Mouse (Mus musculus) liver, postnatal 0 days (tissue): ENCODE data around the gene Ssu72. TPM values are rescaled to one million over a fixed set of nuclear protein-coding genes. Genes with fewer than 3 reads are reported as not detected.

Experiments used
- ATAC-seq: fragments of 200-750 bp; cut with Nextera tagmentation; 2 replicates; pipeline ENCODE4 v1.8.0; 2017; ENCODE audit warnings: mild to moderate bottlenecking, moderate library complexity
- DNase-seq: peaks from one replicate; pipeline ENCODE4 v3.0.0-alpha.2; 2016
- H3K27ac ChIP-seq: fragments of 300-500 bp; sonication (generic); 2 replicates; pipeline ENCODE4 v1.5.1; 2014; ENCODE audit warnings: antibody characterized with exemption, moderate library complexity, mild to moderate bottlenecking, low read depth
- H3K27me3 ChIP-seq: fragments of 300-500 bp; sonication (generic); 2 replicates; pipeline ENCODE4 v1.6.1; 2014; ENCODE audit warnings: low read length, control low read depth, mixed read lengths; ENCODE audit not compliant: insufficient read depth
- H3K36me3 ChIP-seq: fragments of 300-500 bp; sonication (generic); replicated peaks from 2 replicates; pipeline ENCODE4 v1.6.1; 2014; ENCODE audit warnings: mild to moderate bottlenecking, control low read depth, low read length, moderate library complexity, mixed read lengths; ENCODE audit not compliant: insufficient read depth
- H3K4me1 ChIP-seq: fragments of 300-500 bp; sonication (generic); 2 replicates; pipeline ENCODE4 v1.6.1; 2014; ENCODE audit warnings: antibody characterized with exemption, mild to moderate bottlenecking, control low read depth; ENCODE audit not compliant: insufficient read depth
- H3K4me2 ChIP-seq: fragments of 300-500 bp; sonication (generic); 2 replicates; pipeline ENCODE4 v1.6.1; 2014; ENCODE audit warnings: low read depth, mild to moderate bottlenecking, low read length, moderate library complexity, mixed read lengths
- H3K4me3 ChIP-seq: fragments of 300-500 bp; sonication (generic); 2 replicates; pipeline ENCODE4 v1.5.1; 2014; ENCODE audit warnings: low read depth, low read length
- H3K9ac ChIP-seq: fragments of 300-500 bp; sonication (generic); replicated peaks from 2 replicates; pipeline ENCODE4 v1.6.1; 2014; ENCODE audit warnings: mild to moderate bottlenecking, moderate library complexity
- H3K9me3 ChIP-seq: fragments of 300-500 bp; sonication (generic); 2 replicates; pipeline ENCODE4 v1.6.1; 2016; ENCODE audit warnings: mild to moderate bottlenecking, control low read depth, low read length, mixed read lengths
- CTCF ChIP-seq: sonication (generic); IDR thresholded peaks from 2 replicates; pipeline ENCODE4 v1.5.1; 2016; ENCODE audit warnings: antibody characterized with exemption, low read depth
- EP300 ChIP-seq: IDR thresholded peaks from 2 replicates; pipeline ENCODE4 v1.6.1; 2016; ENCODE audit warnings: antibody characterized with exemption, low read depth, mild to moderate bottlenecking
- WGBS: fragments of 180-500 bp; shearing (Covaris S2); extraction: QIAGEN DNeasy Blood & Tissue Kit; methylation state at CpG from one replicate; pipeline ENCODE4 v1.1.7; 2014; ENCODE audit not compliant: insufficient replicate concordance; 5-methylcytosine and 5-hydroxymethylcytosine counted together
- polyA plus RNA-seq: library from polyadenylated mRNA; unstranded; fragments of >200 nt; fragmentation: Nextera tagmentation; extraction: Ambion mirVana; gene quantifications from 2 replicates; pipeline ENCODE4 v1.2.1, GENCODE M21; 2015

Ssu72 gene
- polyA plus RNA-seq, 1 experiment from 2014 or later, result 66.6 TPM

DNA sequence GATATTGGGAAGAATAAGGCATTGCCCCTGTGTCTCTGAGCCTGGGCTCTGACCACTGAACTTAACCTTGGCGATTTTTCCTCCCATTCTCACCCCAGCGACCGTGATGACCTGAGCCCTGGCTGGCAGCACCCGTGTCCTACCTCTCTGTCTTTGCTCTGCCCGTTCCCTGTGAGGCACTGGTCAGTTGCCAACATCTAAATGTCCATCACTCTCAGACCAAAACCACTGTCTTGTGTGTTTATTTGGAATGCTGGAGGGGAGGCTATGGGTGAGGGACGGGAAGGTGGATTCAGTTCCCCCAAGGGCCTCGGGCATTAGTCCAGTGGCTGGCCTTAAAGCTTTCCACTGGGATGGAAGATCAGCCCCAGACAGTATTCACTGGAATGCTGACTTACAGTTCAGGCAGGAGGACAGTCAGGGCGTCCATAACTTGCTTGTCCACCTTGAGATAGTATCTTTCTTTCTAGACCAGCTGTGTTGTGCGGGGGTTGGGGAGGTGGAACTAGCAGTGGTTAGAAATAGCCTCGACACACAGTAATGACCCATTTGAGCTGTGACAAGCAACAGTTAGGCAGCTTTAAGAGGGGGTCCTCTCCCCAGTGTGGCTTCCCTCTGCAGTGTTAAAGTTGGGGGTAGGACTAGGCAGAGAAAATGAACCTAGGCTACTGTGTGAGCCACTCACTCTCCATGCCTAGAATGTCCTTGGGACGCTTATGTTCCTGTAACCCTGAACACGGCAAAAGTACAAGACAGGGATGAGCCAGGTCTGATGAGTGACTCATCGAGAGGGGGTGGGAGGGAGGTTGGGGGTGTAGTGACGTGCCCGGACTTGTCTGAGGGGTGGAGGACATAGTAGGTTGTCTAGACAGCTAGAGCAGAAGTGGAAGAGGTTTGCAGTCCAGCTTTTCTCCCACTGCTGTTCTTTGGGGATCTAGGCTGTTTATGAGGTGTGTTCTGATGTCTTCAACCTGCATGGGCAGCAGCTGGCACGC lies 8.0 kb upstream of the Ssu72 start:
- Histone ChIP-seq H3K9me3 (no peaks in the 10 kb centered on the region), H3K4me3 (no peak overlapping the region), H3K9ac (no peak overlapping the region), H3K27me3 (peaks cover 27% of the 10 kb centered on the region), H3K27ac (no peak overlapping the region), H3K4me1 (peaks cover 5% of the 10 kb centered on the region; the same call in 1 of the 2 replicates), H3K36me3 (no peaks in the 10 kb centered on the region), H3K4me2 (no peak overlapping the region)
- 68% methylated on average over 16 of the region's 16 CpGs for WGBS
- no peak for DNase-seq
- TF ChIP-seq EP300, result no peak
- TF ChIP-seq CTCF, result no peak
- ATAC-seq, result no peak

DNA sequence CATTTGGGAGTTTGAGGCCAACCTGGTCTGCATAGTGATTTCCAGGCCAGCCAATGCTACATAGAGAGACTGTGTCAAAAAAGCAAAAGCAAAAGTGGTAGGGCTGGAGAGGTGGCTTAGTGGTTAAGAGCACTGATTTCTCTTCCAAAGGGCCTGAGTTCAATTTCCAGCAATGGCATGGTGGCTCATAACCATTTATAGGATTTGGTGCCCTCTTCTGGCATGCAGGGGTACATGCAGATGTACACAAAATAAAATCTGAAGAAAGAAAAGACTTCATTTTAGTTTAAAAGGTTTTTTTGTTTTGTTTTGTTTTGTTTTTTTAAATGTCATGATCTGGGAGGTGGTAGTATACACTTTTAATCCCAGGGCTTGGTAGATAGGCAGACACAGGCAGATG lies 4.2 kb upstream of the Ssu72 start:
- Histone ChIP-seq H3K27ac (no peak overlapping the region), H3K9me3 (no peaks in the 10 kb centered on the region), H3K27me3 (peaks cover 7% of the 10 kb centered on the region; the same call in 1 of the 2 replicates), H3K36me3 (no peaks in the 10 kb centered on the region), H3K4me2 (no peak overlapping the region), H3K4me1 (peaks cover 3% of the 10 kb centered on the region; the same call in 1 of the 2 replicates), H3K9ac (no peak overlapping the region), H3K4me3 (no peak overlapping the region)
- TF ChIP-seq CTCF (peak; percentile 81), EP300 (no peak)
- DNase-seq, result no peak
- no peak for ATAC-seq

DNA sequence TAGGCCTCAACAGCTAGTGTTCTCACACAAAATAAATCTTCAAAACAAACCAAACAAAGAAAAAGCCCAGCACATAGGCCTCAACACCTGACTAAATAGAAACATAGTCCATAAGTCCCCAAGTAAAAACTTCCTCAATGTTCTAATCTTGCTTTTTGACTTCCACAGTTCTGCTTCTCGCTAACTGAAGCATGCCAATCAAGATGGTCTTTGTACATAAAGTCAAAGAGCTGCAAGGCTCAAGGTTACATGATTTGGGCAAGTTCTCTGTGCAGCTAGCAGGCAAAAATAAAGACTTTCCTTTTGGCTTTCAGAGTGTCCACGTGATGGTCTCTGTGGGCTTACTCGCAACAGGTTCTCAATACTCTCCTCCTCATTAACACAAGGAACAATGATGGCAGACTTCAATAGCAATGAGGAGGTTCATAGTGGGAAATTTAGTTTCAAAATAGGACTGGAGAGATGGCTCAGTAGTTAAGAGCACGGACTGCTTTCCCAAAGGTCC lies 1.1 kb upstream of the Ssu72 start:
- Histone ChIP-seq H3K27me3 (no peaks in the 10 kb centered on the region), H3K9me3 (no peaks in the 10 kb centered on the region), H3K4me3 (no peak overlapping the region), H3K4me1 (peaks cover 11% of the 10 kb centered on the region; the same call in 1 of the 2 replicates), H3K27ac (peak overlapping the region; percentile 95; the same call in 1 of the 2 replicates), H3K36me3 (no peaks in the 10 kb centered on the region; the same call in 1 of the 2 replicates), H3K4me2 (no peak overlapping the region), H3K9ac (no peak overlapping the region)
- 90% methylated on average over 4 of the region's 4 CpGs for WGBS
- TF ChIP-seq EP300 (no peak), CTCF (no peak)
- ATAC-seq, result no peak
- DNase-seq, result no peak

DNA sequence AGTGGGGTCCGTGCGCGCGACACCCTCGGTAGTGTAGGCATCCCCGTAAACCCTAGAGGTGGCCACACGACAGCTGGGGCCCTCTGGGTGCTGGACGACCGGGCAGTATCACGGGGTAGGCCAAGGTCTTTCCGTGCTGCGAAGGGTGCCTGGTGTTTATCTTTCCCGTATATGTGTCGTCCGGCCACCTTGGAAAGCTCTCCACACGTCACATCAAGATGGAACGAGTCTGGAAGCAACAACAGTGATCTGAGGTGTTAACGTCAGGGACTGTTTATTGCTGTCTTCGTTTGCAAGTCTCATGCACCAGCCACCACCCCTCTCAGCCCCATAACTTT lies 961 bp downstream of the Ssu72 start:
- WGBS, result 0% methylated on average over 19 of the region's 19 CpGs
- ATAC-seq, result no peak; the same call in 1 of the 2 replicates
- Histone ChIP-seq H3K4me1 (peaks cover 11% of the 10 kb centered on the region; the same call in 1 of the 2 replicates), H3K9me3 (no peaks in the 10 kb centered on the region), H3K9ac (peak overlapping the region; percentile 86), H3K4me3 (peak overlapping the region; percentile 86), H3K27ac (peak overlapping the region; percentile 95), H3K36me3 (no peaks in the 10 kb centered on the region; the same call in 1 of the 2 replicates), H3K4me2 (peak overlapping the region; percentile 80), H3K27me3 (no peaks in the 10 kb centered on the region)
- no peak for DNase-seq
- TF ChIP-seq CTCF (no peak), EP300 (no peak)

DNA sequence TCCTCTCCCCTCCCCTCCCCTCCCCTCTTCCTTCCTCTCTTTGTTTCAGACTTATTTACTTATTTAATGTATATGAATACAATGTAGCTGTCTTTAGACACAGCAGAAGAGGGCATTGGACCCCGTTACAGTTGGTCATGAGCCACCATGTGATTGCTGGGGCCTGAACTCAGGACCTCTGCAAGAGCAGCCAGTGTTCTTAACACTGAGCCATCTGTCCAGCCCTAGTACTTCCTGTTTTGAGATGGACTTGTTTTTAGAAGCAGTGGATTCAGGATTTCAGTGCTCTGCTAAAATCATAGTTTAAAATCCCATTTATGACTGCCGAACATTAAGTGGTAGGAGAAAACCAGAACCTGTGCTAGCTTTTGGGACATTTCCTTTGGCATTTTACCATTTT lies 4.0 kb downstream of the Ssu72 start:
- Histone ChIP-seq H3K9me3 (no peaks in the 10 kb centered on the region), H3K27me3 (no peaks in the 10 kb centered on the region), H3K4me2 (no peak overlapping the region), H3K27ac (no peak overlapping the region), H3K9ac (no peak overlapping the region), H3K4me3 (no peak overlapping the region), H3K4me1 (peaks cover 10% of the 10 kb centered on the region; the same call in 1 of the 2 replicates), H3K36me3 (no peaks in the 10 kb centered on the region; the same call in 1 of the 2 replicates)
- DNase-seq, result no peak
- ATAC-seq, result no peak
- TF ChIP-seq CTCF (no peak), EP300 (no peak)
- WGBS, result 57% methylated on average over 2 of the region's 2 CpGs

DNA sequence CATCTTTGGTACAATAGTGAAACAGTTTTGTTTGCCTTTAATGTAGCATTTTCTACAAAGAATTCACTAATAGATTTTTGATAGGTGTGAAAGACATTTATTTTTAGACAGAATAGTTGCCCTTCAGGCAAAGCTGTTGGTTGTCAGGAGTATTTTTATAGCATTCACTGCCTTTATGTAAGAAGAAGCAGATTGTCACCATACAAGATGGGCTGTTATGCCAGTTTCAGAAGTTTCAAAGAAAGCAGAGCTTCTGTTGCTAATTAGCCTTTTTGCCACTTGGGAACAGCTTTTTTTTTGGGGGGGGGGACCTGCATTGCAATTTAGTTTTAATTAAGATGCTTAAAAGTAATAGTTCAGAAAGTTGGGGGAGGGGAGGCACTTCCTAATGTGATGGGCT lies 4.4 kb downstream of the Ssu72 start:
- no peak for DNase-seq
- ATAC-seq, result no peak
- no peaks in the 10 kb centered on the region for H3K27me3 ChIP-seq

More for the DNA sequence above, 4.4 kb downstream of the Ssu72 start:
- Histone ChIP-seq H3K4me2 (no peak overlapping the region), H3K9me3 (no peaks in the 10 kb centered on the region), H3K9ac (no peak overlapping the region), H3K36me3 (no peaks in the 10 kb centered on the region; the same call in 1 of the 2 replicates), H3K27ac (no peak overlapping the region), H3K4me3 (no peak overlapping the region), H3K4me1 (peaks cover 7% of the 10 kb centered on the region; the same call in 1 of the 2 replicates)
- TF ChIP-seq EP300, result no peak
